Mouse (Mus musculus): ENCODE results near the gene Cox7c. TPM values are rescaled to one million over a fixed set of nuclear protein-coding genes. Genes with fewer than 3 reads are reported as not detected.
"Not testable (repeated sequence)": the region's sequence is repeated elsewhere in the genome, so short reads cannot be mapped to it uniquely, and the experiment has no call there.

The Cox7c gene
- polyA plus RNA-seq (2016; fragmentation: Nextera tagmentation; extraction: Ambion mirVana) = 627 and 631 TPM in 2 replicates

- Histone ChIP-seq H3K27me3 (no peaks in the 10 kb centered on the region), H3K9me3 (no peaks in the 10 kb centered on the region), H3K4me3 (peak within 1 kb of the TSS; percentile 97), H3K27ac (peak within 1 kb of the TSS; percentile 90), H3K9ac (peak within 1 kb of the TSS; percentile 96), H3K36me3 (peaks cover 4% of the 10 kb centered on the region), H3K4me2 (replicated peaks) (peak within 1 kb of the TSS; percentile 56), H3K4me1 (no peaks in the 10 kb centered on the region)
- WGBS = under 1% methylated on average over 51 of the region's 51 CpGs
- ATAC-seq (ENCODE audit: insufficient number of reproducible peaks, insufficient read depth, low FRiP score, low TSS enrichment) = peak; percentile 97
Observed at GRCm38 (mm10) chr13:86046254-86046951, at the start of gene Cox7c. Gene Cox7c (minus strand): TSS chr13:86046904.

- no peaks in the 10 kb centered on the region for H3K4me1 ChIP-seq
- no peaks in the 10 kb centered on the region for H3K9me3 ChIP-seq
- no peak for ATAC-seq (ENCODE audit: insufficient number of reproducible peaks, insufficient read depth, low FRiP score, low TSS enrichment)
- no peak overlapping the region for H3K9ac ChIP-seq
- H3K36me3 ChIP-seq = no peaks in the 10 kb centered on the region
- 67% methylated on average over 3 of the region's 3 CpGs for WGBS
- H3K4me2 ChIP-seq (replicated peaks) = no peak overlapping the region
- no peak overlapping the region for H3K27ac ChIP-seq
- H3K4me3 ChIP-seq = no peak overlapping the region
- no peaks in the 10 kb centered on the region for H3K27me3 ChIP-seq
Observed at GRCm38 (mm10) chr13:86068011-86068724, 21.5 kb upstream of the Cox7c start.

- H3K9ac ChIP-seq = no peak overlapping the region
Observed at GRCm38 (mm10) chr13:86067508-86067907, 20.8 kb upstream of the Cox7c start.

GRCm38 (mm10) chr13:86054091-86054490 is 7.4 kb upstream of the Cox7c start:
- H3K36me3 ChIP-seq; ATAC-seq (ENCODE audit: insufficient number of reproducible peaks, insufficient read depth, low FRiP score, low TSS enrichment); H3K4me2 ChIP-seq (replicated peaks); H3K4me3 ChIP-seq; H3K27ac ChIP-seq; H3K4me1 ChIP-seq; H3K9me3 ChIP-seq; H3K9ac ChIP-seq; H3K27me3 ChIP-seq: not testable (repeated sequence)
- 19% methylated on average over 8 of the region's 8 CpGs for WGBS

More at GRCm38 (mm10) chr13:86067508-86067907, 20.8 kb upstream of the Cox7c start:
- H3K27me3 ChIP-seq = no peaks in the 10 kb centered on the region
- no peak for ATAC-seq (ENCODE audit: insufficient number of reproducible peaks, insufficient read depth, low FRiP score, low TSS enrichment)
- H3K36me3 ChIP-seq = no peaks in the 10 kb centered on the region
- no peaks in the 10 kb centered on the region for H3K4me1 ChIP-seq
- no peaks in the 10 kb centered on the region for H3K9me3 ChIP-seq
- H3K27ac ChIP-seq = no peak overlapping the region
- H3K4me2 ChIP-seq (replicated peaks) = no peak overlapping the region
- H3K4me3 ChIP-seq = no peak overlapping the region

- no peak for ATAC-seq (ENCODE audit: insufficient number of reproducible peaks, insufficient read depth, low FRiP score, low TSS enrichment)
- H3K4me3 ChIP-seq = no peak overlapping the region
Observed at GRCm38 (mm10) chr13:86004907-86005675, 41.6 kb downstream of the Cox7c start.

More at GRCm38 (mm10) chr13:86004907-86005675, 41.6 kb downstream of the Cox7c start:
- Histone ChIP-seq H3K9me3 (no peaks in the 10 kb centered on the region), H3K9ac (no peak overlapping the region), H3K27me3 (no peaks in the 10 kb centered on the region), H3K4me1 (no peaks in the 10 kb centered on the region), H3K27ac (no peak overlapping the region), H3K36me3 (no peaks in the 10 kb centered on the region), H3K4me2 (replicated peaks) (no peak overlapping the region)
- WGBS = 80% methylated on average over 7 of the region's 7 CpGs

Data from embryonic facial prominence, embryonic 12.5 days (tissue).